Mouse (Mus musculus): ENCODE results near the gene Ivl. TPM values are rescaled to one million over a fixed set of nuclear protein-coding genes. Genes with fewer than 3 reads are reported as not detected.

The Ivl gene
- polyA plus RNA-seq, 1 experiment from 2014 or later, result not detected

DNA sequence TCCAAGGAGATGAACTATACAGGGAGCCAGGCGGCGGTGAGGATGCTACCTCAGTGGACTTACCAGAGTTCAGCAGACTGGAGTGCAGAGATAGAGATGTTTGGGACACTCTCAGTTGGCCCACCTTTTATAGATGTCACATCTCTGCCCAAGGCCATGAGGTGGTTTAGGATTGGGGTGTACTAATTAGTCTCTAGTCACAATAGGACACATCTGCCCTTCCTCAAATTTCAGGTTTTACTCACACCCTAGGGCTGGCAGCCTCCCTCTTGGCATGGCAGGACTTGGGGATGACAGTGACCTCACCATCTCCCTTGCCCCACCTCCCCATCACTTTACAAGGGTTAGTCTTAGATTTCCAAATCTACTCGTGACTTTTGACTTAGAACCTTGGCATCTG, 39.1 kb downstream of the Ivl start, which contains the start of gene 2310046K23Rik:
Gene 2310046K23Rik (minus strand): TSS at position 101 of the 400 bp plus-strand sequence.
- no peaks in the 10 kb centered on the region for H3K4me1 ChIP-seq (replicated peaks; ENCODE audit: control insufficient read depth, insufficient read depth, low read length)
- ATAC-seq (replicated peaks; ENCODE audit: low FRiP score) (no peak), DNase-seq (ENCODE audit: low spot score) (no peak)
- no peaks in the 10 kb centered on the region for H3K27me3 ChIP-seq (ENCODE audit: control insufficient read depth, insufficient read depth, low read length)
- no peak within 1 kb of the TSS for H3K4me2 ChIP-seq (ENCODE audit: low read depth, low read length, severe bottlenecking)
- no peak within 1 kb of the TSS for H3K9ac ChIP-seq (ENCODE audit: low read length)
- H3K9me3 ChIP-seq (ENCODE audit: control insufficient read depth, low read length), result no peaks in the 10 kb centered on the region
- no peaks in the 10 kb centered on the region for H3K36me3 ChIP-seq (ENCODE audit: control insufficient read depth, insufficient read depth, low read length)
- H3K27ac ChIP-seq (ENCODE audit: low read depth, low read length), result no peak within 1 kb of the TSS
- 93% methylated on average over 3 of the region's 3 CpGs for WGBS
- H3K4me3 ChIP-seq (ENCODE audit: low read depth, low read length), result no peak within 1 kb of the TSS

Other genes with a start within 250 kb of the Ivl start
- not detected in 2 replicates for gene Sprr2d, start 234.6 kb downstream of the Ivl start, polyA plus RNA-seq (2014; fragmentation: Nextera tagmentation; extraction: Ambion mirVana)
- not detected in 2 replicates for gene Sprr2e, start 221.6 kb downstream of the Ivl start, polyA plus RNA-seq (2014; fragmentation: Nextera tagmentation; extraction: Ambion mirVana)
- not detected in 2 replicates for gene Sprr2f, start 208.5 kb downstream of the Ivl start, polyA plus RNA-seq (2014; fragmentation: Nextera tagmentation; extraction: Ambion mirVana)
- not detected in 2 replicates for gene Sprr2h, start 188.1 kb downstream of the Ivl start, polyA plus RNA-seq (2014; fragmentation: Nextera tagmentation; extraction: Ambion mirVana)
- not detected in 2 replicates for gene Sprr2i, start 165.7 kb downstream of the Ivl start, polyA plus RNA-seq (2014; fragmentation: Nextera tagmentation; extraction: Ambion mirVana)
- gene Sprr2j-ps, start 155.7 kb downstream of the Ivl start, polyA plus RNA-seq (2014; fragmentation: Nextera tagmentation; extraction: Ambion mirVana), result not detected in 2 replicates
- 5.4 and 7.4 TPM in 2 replicates for gene Gm9774, start 144.3 kb downstream of the Ivl start, polyA plus RNA-seq (2014; fragmentation: Nextera tagmentation; extraction: Ambion mirVana)
- gene Sprr2k, start 141.2 kb downstream of the Ivl start, polyA plus RNA-seq (2014; fragmentation: Nextera tagmentation; extraction: Ambion mirVana), result not detected in 2 replicates
- not detected in 2 replicates for gene Sprr1b, start 134.9 kb downstream of the Ivl start, polyA plus RNA-seq (2014; fragmentation: Nextera tagmentation; extraction: Ambion mirVana)
- not detected in 2 replicates for gene Sprr3, start 115.0 kb downstream of the Ivl start, polyA plus RNA-seq (2014; fragmentation: Nextera tagmentation; extraction: Ambion mirVana)
- gene Sprr1a, start 87.8 kb downstream of the Ivl start, polyA plus RNA-seq (2014; fragmentation: Nextera tagmentation; extraction: Ambion mirVana), result not detected in 2 replicates
- gene Sprr4, start 73.2 kb downstream of the Ivl start, polyA plus RNA-seq (2014; fragmentation: Nextera tagmentation; extraction: Ambion mirVana), result not detected in 2 replicates
- gene 2310046K23Rik, start 39.2 kb downstream of the Ivl start, polyA plus RNA-seq (2014; fragmentation: Nextera tagmentation; extraction: Ambion mirVana), result not detected in 2 replicates
- gene Smcp, start 15.3 kb upstream of the Ivl start, polyA plus RNA-seq (2014; fragmentation: Nextera tagmentation; extraction: Ambion mirVana), result not detected in 2 replicates
- gene 2210017I01Rik, start 33.8 kb upstream of the Ivl start, polyA plus RNA-seq (2014; fragmentation: Nextera tagmentation; extraction: Ambion mirVana), result not detected in 2 replicates
- not detected in 2 replicates for gene Lce6a, start 47.9 kb upstream of the Ivl start, polyA plus RNA-seq (2014; fragmentation: Nextera tagmentation; extraction: Ambion mirVana)
- gene Lce1a1, start 74.6 kb upstream of the Ivl start, polyA plus RNA-seq (2014; fragmentation: Nextera tagmentation; extraction: Ambion mirVana), result not detected in 2 replicates
- not detected in 2 replicates for gene Lce1b, start 83.2 kb upstream of the Ivl start, polyA plus RNA-seq (2014; fragmentation: Nextera tagmentation; extraction: Ambion mirVana)
- gene Lce1a2, start 96.6 kb upstream of the Ivl start, polyA plus RNA-seq (2014; fragmentation: Nextera tagmentation; extraction: Ambion mirVana), result not detected in 2 replicates
- not detected in 2 replicates for gene Lce1c, start 105.5 kb upstream of the Ivl start, polyA plus RNA-seq (2014; fragmentation: Nextera tagmentation; extraction: Ambion mirVana)
- not detected in 2 replicates for gene Lce1d, start 113.5 kb upstream of the Ivl start, polyA plus RNA-seq (2014; fragmentation: Nextera tagmentation; extraction: Ambion mirVana)
- gene Lce1e, start 135.3 kb upstream of the Ivl start, polyA plus RNA-seq (2014; fragmentation: Nextera tagmentation; extraction: Ambion mirVana), result not detected in 2 replicates
- not detected in 2 replicates for gene Lce1f, start 146.6 kb upstream of the Ivl start, polyA plus RNA-seq (2014; fragmentation: Nextera tagmentation; extraction: Ambion mirVana)
- gene Gm38119, start 165.4 kb upstream of the Ivl start, polyA plus RNA-seq (2014; fragmentation: Nextera tagmentation; extraction: Ambion mirVana), result not detected in 2 replicates
- gene Lce1g, start 178.6 kb upstream of the Ivl start, polyA plus RNA-seq (2014; fragmentation: Nextera tagmentation; extraction: Ambion mirVana), result not detected in 2 replicates
- not detected in 2 replicates for gene Lce1h, start 191.3 kb upstream of the Ivl start, polyA plus RNA-seq (2014; fragmentation: Nextera tagmentation; extraction: Ambion mirVana)
- not detected in 2 replicates for gene Lce1i, start 205.2 kb upstream of the Ivl start, polyA plus RNA-seq (2014; fragmentation: Nextera tagmentation; extraction: Ambion mirVana)
- not detected in 2 replicates for gene Lce1j, start 216.8 kb upstream of the Ivl start, polyA plus RNA-seq (2014; fragmentation: Nextera tagmentation; extraction: Ambion mirVana)
- gene Lce1k, start 234.2 kb upstream of the Ivl start, polyA plus RNA-seq (2014; fragmentation: Nextera tagmentation; extraction: Ambion mirVana), result not detected in 2 replicates

Measured in forebrain, embryonic 11.5 days (tissue).